Mouse (Mus musculus) monocyte, adult 59 days (primary cell): ENCODE data around the gene Bcl2l14. TPM values are rescaled to one million over a fixed set of nuclear protein-coding genes. Genes with fewer than 3 reads are reported as not detected.

ENCODE experiments used
- total RNA-seq, 2 experiments: library from RNA; stranded (reverse); gene quantifications; one replicate each; pipeline ENCODE4 v1.2.4; 2023

Bcl2l14 gene
- total RNA-seq, result 1 to 10 TPM; 1.1 to 1.5 TPM

DNA sequence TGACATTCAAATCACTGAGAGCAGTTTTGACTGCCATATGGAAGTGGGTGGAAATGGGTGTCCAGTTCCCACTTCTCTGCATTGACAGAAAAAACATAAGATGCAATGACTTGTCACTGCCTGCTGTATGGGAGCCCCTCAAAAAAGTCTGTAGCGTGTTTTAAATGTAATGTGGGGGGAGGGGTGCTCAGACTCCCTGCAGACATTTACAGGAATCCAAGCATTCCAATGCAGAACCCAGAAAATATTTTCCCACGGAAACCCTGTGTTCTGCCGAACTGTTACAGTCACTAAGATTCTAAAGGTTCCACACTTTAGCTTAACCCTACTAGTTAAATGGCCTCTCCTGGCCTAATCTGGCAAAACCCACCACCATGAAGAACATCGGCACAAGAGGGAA, at the start of gene Bcl2l14:
TSS of gene Bcl2l14 (plus strand) at position 301 of the 400 bp plus-strand sequence.

Other genes starting within 250 kb of the Bcl2l14 start
- gene Lrp6, start 170.6 kb downstream of the Bcl2l14 start, total RNA-seq, result 10 to 100 TPM; 29.4 to 38.9 TPM
- 1 to 10 TPM; 2.5 to 2.7 TPM for gene Mansc1, start 236.2 kb downstream of the Bcl2l14 start, total RNA-seq
- 10 to 100 TPM; 14.9 to 16.2 TPM for gene Borcs5, start 243.2 kb downstream of the Bcl2l14 start, total RNA-seq